Mouse (Mus musculus): ENCODE data around the gene Rsf1.

- TF ChIP-seq CTCF (IDR thresholded peaks at IDR 0.05; ENCODE audit: borderline replicate concordance, insufficient read depth, low read depth, low read length) (no peak), POLR2A (IDR thresholded peaks at IDR 0.05; ENCODE audit: borderline replicate concordance, insufficient read depth, low read length) (no peak)
These were observed 135.0 kb downstream of the Rsf1 start for GRCm38 (mm10) chr7:97714651-97715050.
